Mouse (Mus musculus) forebrain, embryonic 14.5 days (tissue): Measurements from ENCODE around the gene Wdr74. TPM values are rescaled to one million over a fixed set of nuclear protein-coding genes. Genes with fewer than 3 reads are reported as not detected.
A peak's percentile ranks its signal among the peaks of the same experiment; 100 is the strongest.

ENCODE experiments used
- ATAC-seq: fragments of 200-750 bp; cut with Nextera tagmentation; 2 replicates; pipeline ENCODE4 v1.8.0; 2017; ENCODE audit warnings: mild to moderate bottlenecking, moderate library complexity
- DNase-seq: peaks from one replicate; pipeline ENCODE4 v3.0.0-alpha.2; 2015; ENCODE audit warnings: low spot score
- H3K27ac ChIP-seq: fragments of 300-500 bp; sonication (generic); 2 replicates; pipeline ENCODE4 v1.5.1; 2014; ENCODE audit warnings: low read depth, mild to moderate bottlenecking, control low read depth, low read length, moderate library complexity
- H3K27me3 ChIP-seq: fragments of 300-500 bp; sonication (generic); replicated peaks from 2 replicates; pipeline ENCODE4 v1.6.1; 2014; ENCODE audit warnings: low read length, control low read depth, mixed read lengths; ENCODE audit not compliant: control insufficient read depth, insufficient read depth
- H3K36me3 ChIP-seq: fragments of 300-500 bp; sonication (generic); 2 replicates; pipeline ENCODE4 v1.6.1; 2014; ENCODE audit warnings: low read length, control low read depth; ENCODE audit not compliant: control insufficient read depth, insufficient read depth
- H3K4me1 ChIP-seq: fragments of 300-500 bp; sonication (generic); 2 replicates; pipeline ENCODE4 v1.6.1; 2014; ENCODE audit warnings: antibody characterized with exemption, low read length, control low read depth; ENCODE audit not compliant: control insufficient read depth, insufficient read depth
- H3K4me2 ChIP-seq: fragments of 300-500 bp; sonication (generic); 2 replicates; pipeline ENCODE4 v1.6.1; 2014; ENCODE audit warnings: mild to moderate bottlenecking, control low read depth, low read length
- H3K4me3 ChIP-seq: fragments of 300-500 bp; sonication (generic); 2 replicates; pipeline ENCODE4 v1.5.1; 2014; ENCODE audit warnings: low read depth, low read length, control low read depth
- H3K9ac ChIP-seq: fragments of 300-500 bp; sonication (generic); 2 replicates; pipeline ENCODE4 v1.6.1; 2014; ENCODE audit warnings: mild to moderate bottlenecking, low read length, control low read depth, moderate library complexity
- H3K9me3 ChIP-seq: fragments of 300-500 bp; sonication (generic); replicated peaks from 2 replicates; pipeline ENCODE4 v1.6.1; 2016; ENCODE audit warnings: low read length, control low read depth, mixed read lengths; ENCODE audit not compliant: control insufficient read depth
- WGBS: fragments of 180-500 bp; shearing (Covaris S2); extraction: QIAGEN DNeasy Blood & Tissue Kit; methylation state at CpG from one replicate; pipeline ENCODE4 v1.1.7; 2014; 5-methylcytosine and 5-hydroxymethylcytosine counted together
- polyA plus RNA-seq: library from polyadenylated mRNA; unstranded; fragments of >200 nt; fragmentation: Nextera tagmentation; extraction: Ambion mirVana; gene quantifications from 2 replicates; pipeline ENCODE4 v1.2.1, GENCODE M21; 2014

Wdr74 gene
- polyA plus RNA-seq, 1 experiment from 2014 or later, result 111 TPM

DNA sequence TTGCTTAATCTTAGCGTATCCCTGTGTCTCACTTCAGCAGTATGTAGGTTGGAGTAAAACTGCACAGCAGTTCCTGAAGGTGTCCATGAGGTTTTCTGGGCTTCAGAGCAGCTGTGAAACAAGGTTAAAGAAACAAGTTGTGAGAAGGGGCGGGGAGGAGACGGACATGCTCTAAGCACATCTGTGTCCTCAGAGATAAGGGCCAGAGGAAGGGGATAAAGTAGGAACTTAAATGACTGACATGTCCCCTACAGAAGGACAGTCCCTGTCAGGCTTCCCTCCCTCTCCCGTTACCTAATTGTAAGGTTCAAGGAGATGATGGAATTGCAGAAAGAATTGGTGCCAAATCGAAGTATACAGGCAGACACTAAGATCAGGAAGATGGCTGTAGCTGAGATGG lies 37.4 kb downstream of the Wdr74 start:
- no peak overlapping the region for H3K4me2 ChIP-seq
- no peak overlapping the region for H3K9ac ChIP-seq
- 87% methylated on average over 5 of the region's 5 CpGs for WGBS
- ATAC-seq (no peak), DNase-seq (no peak)
- H3K36me3 ChIP-seq, result peaks cover 60% of the 10 kb centered on the region
- no peak overlapping the region for H3K4me3 ChIP-seq
- H3K4me1 ChIP-seq, result peaks cover 24% of the 10 kb centered on the region
- H3K27ac ChIP-seq, result no peak overlapping the region
- H3K9me3 ChIP-seq, result no peaks in the 10 kb centered on the region
- no peaks in the 10 kb centered on the region for H3K27me3 ChIP-seq

DNA sequence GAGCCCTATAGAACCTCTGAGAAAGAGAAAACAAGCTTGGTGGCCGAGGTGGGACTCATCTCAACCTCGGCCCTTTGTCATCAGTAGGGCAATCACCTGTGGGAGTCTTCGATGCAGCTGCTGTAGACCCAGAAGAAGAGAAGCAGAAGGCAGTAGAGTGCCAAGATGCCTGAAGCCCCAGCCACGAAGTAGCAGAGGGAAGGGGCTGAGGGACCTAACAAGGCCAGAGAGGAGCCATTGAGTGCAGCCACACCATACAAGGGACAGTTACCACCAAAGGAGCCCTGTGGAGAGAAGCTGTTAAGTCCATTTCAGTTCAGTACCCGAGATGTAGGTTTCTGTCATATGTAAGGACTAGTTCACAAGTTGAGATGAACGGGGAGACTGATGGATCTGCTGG lies 37.8 kb downstream of the Wdr74 start:
- peak overlapping the region; percentile 100 for H3K4me2 ChIP-seq
- H3K9ac ChIP-seq, result no peak overlapping the region; the same call in 1 of the 2 replicates
- H3K36me3 ChIP-seq, result peaks cover 60% of the 10 kb centered on the region
- DNase-seq, result no peak
- H3K4me1 ChIP-seq, result peaks cover 24% of the 10 kb centered on the region
- no peak for ATAC-seq
- H3K4me3 ChIP-seq, result peak overlapping the region; percentile 71
- H3K27ac ChIP-seq, result no peak overlapping the region
- no peaks in the 10 kb centered on the region for H3K27me3 ChIP-seq
- 63% methylated on average over 6 of the region's 6 CpGs for WGBS
- H3K9me3 ChIP-seq, result no peaks in the 10 kb centered on the region

DNA sequence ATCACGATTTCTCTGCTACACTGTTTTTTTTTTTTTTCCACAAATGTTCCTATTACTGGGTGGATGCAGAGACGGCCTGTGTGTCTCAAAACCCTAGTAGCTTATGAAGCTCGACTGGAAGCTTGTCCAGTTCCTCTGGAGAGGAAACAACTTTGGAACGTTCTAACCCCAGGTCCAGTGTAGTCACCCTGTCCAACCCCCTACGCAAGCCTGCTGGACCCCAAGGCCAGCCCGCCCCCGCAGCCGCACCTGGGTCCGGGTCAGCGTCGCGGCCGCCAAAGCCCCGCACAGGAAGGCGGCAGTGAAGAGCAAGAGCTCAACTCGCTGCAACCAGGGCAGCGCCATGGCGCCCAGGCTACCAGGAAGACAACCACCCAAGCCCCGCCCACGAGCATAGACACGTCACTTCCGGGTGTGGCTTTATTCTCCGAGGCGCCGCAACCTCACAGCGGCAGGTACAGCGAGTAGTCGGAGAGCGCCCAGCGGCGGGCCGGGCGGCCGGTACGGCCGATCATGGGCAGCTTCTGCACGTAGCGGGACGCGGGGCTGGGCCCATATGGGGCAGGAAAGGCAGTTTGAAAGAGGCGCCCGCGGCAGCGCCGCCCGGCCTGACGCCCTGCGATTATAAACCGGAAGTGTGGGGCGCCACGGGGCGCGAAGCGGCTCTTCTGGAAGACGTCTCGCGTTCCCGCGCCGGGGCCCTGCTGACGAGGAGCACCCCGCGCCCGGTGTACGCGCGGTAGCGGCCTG lies 38.6 kb downstream of the Wdr74 start, which contains the start of gene Tmem179b:
TSS of gene Tmem179b (minus strand) at position 382 of the 750 bp plus-strand sequence.
- ATAC-seq, result peak; percentile 96
- H3K9ac ChIP-seq, result peak within 1 kb of the TSS; percentile 94

DNA sequence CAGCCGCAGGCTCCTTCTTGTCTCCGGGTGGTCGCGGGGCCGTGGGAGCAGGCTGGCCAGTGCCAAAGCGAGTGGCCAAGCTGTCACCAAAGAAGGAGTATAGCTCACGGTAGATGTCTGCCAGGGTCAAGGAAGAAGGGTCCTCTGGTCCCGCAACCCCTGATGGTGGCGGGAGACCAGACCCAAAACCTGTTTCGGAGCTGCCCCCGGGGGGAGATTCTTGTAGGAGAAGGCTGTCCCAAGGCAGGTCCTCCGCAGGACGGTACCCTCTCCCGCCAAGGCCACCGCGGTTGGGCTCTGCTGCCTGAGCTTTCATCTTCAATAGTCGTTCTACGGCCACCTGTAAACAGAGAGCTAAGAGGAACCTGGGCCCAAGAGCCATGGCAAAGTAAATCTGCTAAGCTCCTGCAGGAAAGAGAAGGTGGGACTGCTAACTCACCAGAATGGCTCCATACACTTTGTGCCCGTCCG lies 39.4 kb downstream of the Wdr74 start:
- H3K36me3 ChIP-seq, result peaks cover 49% of the 10 kb centered on the region
- H3K4me1 ChIP-seq, result peaks cover 24% of the 10 kb centered on the region
- H3K9ac ChIP-seq, result peak overlapping the region; percentile 94
- ATAC-seq, result no peak
- peak overlapping the region; percentile 100 for H3K4me2 ChIP-seq
- WGBS, result 6% methylated on average over 20 of the region's 20 CpGs
- no peak for DNase-seq
- no peaks in the 10 kb centered on the region for H3K27me3 ChIP-seq
- peak overlapping the region; percentile 71 for H3K4me3 ChIP-seq
- peak overlapping the region; percentile 99 for H3K27ac ChIP-seq
- H3K9me3 ChIP-seq, result no peaks in the 10 kb centered on the region

More for the DNA sequence above, 38.6 kb downstream of the Wdr74 start, which contains the start of gene Tmem179b:
- DNase-seq, result peak; percentile 97
- no peaks in the 10 kb centered on the region for H3K27me3 ChIP-seq
- peak within 1 kb of the TSS; percentile 71 for H3K4me3 ChIP-seq
- peak within 1 kb of the TSS; percentile 99 for H3K27ac ChIP-seq
- peaks cover 24% of the 10 kb centered on the region for H3K4me1 ChIP-seq
- peaks cover 56% of the 10 kb centered on the region for H3K36me3 ChIP-seq
- H3K4me2 ChIP-seq, result peak within 1 kb of the TSS; percentile 100
- no peaks in the 10 kb centered on the region for H3K9me3 ChIP-seq
- WGBS, result under 1% methylated on average over 67 of the region's 68 CpGs

DNA sequence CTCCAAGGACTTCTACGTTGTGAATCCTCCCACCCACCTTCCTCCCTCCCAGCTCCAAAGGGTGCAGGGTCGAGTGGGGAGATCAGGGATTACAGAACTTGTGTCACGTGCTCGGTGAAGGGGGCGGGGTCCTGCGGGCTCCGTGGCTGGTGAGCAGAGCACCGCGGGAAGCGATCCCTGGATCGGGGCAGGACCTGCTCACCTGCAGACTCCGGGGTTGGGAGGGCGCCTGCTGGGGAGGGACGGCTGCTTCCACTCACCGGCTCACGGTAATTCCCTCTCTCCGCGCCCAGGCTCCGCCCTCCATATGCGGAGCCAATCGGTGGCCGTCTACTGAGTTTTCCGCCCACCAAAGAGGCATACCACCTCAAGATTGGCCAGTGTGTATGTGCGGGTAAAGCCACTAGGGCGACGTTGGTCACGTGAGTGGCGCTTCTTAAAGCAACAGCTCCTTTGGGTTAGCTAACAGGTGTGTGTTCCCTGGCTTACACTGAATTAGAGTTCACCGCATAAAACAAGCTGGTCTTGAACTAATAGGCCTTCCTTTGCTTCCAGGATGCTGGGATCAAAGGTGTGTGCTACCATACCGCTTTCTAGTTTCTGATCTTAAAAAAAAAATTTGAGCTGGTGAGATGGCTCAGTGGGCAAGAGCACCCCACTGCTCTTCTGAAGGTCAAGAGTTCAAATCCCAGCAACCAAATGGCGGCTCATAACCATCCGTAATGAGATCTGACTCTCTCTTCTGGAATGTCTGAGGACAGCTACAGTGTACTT lies 50.6 kb downstream of the Wdr74 start, which contains the start of gene Taf6l:
TSS of gene Taf6l (minus strand) at position 410 of the 774 bp plus-strand sequence.
- peak within 1 kb of the TSS; percentile 71 for H3K9ac ChIP-seq
- H3K36me3 ChIP-seq, result peaks cover 25% of the 10 kb centered on the region
- under 1% methylated on average over 32 of the region's 32 CpGs for WGBS
- H3K4me3 ChIP-seq, result peak within 1 kb of the TSS; percentile 50
- no peaks in the 10 kb centered on the region for H3K9me3 ChIP-seq
- peak within 1 kb of the TSS; percentile 72 for H3K27ac ChIP-seq
- H3K27me3 ChIP-seq, result no peaks in the 10 kb centered on the region
- DNase-seq (peak; percentile 98), ATAC-seq (peak; percentile 100)
- H3K4me1 ChIP-seq, result no peaks in the 10 kb centered on the region
- H3K4me2 ChIP-seq, result peak within 1 kb of the TSS; percentile 69

DNA sequence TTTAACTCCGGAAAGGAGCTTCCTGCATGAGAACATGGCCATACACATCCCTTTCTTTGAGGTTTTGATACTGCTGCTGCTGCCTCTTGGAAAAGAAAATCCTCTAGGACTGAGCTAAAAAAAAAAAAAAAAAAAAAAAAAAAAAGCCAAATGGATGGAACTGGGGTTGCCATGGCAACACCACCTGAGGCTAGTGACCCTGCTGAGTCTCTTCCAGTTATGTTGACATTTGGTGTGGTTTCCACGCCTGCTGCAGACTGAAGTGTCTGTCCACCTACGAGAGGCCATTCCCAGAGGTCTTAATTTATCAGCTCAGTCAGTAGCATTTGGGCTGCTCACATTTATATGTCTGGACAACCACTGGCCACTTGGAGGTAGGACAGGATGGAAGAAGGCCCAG lies 52.9 kb downstream of the Wdr74 start:
- ATAC-seq (no peak), DNase-seq (peak; percentile 25)
- H3K27ac ChIP-seq, result no peak overlapping the region
- H3K9ac ChIP-seq, result no peak overlapping the region
- no peak overlapping the region for H3K4me2 ChIP-seq
- WGBS, result 19% methylated on average over 3 of the region's 3 CpGs
- no peak overlapping the region for H3K4me3 ChIP-seq
- no peaks in the 10 kb centered on the region for H3K27me3 ChIP-seq
- H3K4me1 ChIP-seq, result no peaks in the 10 kb centered on the region
- no peaks in the 10 kb centered on the region for H3K9me3 ChIP-seq
- peaks cover 15% of the 10 kb centered on the region for H3K36me3 ChIP-seq

DNA sequence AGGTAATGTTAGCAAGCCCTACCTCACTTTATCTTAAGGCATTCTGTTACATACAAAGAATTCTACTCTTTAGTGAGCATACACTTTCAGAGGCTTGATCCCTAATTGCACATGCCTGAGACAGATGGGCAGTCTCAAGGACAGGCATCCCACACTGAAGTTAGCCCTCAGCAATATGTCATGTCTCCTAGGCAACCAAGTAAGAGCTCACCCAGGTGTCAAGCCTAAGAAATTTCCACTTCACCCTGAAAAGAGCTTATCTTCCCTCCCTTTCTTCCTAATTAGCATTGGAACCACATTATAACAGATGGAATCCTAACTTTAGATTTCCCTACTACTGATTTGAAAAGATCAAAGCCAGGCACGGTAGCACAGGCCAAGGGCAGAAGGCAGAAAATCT lies 53.5 kb downstream of the Wdr74 start:
- Histone ChIP-seq H3K4me2 (no peak overlapping the region), H3K27me3 (no peaks in the 10 kb centered on the region), H3K36me3 (peaks cover 19% of the 10 kb centered on the region), H3K4me1 (no peaks in the 10 kb centered on the region), H3K27ac (peak overlapping the region; percentile 33; the same call in 1 of the 2 replicates), H3K4me3 (no peak overlapping the region), H3K9me3 (no peaks in the 10 kb centered on the region), H3K9ac (no peak overlapping the region)
- ATAC-seq, result no peak
- 37% methylated on average over 1 of the region's 1 CpGs for WGBS
- DNase-seq, result no peak

DNA sequence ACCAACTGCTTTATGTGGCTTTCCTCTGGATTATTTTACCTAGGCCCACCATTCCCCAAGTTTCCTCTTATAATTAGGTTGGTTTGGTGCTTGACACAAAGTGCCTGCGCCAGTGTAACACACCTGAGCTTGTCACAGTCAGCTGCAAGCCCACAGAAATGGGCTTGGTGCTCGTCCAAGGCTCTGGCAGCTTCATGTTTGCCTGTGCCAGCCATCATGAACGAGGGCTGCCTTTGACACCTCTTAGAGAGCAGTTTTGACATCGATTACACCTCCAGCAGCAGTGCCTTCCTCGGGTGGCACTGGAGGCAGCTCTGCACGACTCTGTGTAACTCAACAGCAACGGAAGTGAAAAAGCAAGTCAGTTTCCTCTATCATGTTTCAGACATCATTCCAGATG lies 54.5 kb downstream of the Wdr74 start:
- H3K4me1 ChIP-seq, result no peaks in the 10 kb centered on the region
- H3K9ac ChIP-seq, result no peak overlapping the region
- peaks cover 27% of the 10 kb centered on the region for H3K36me3 ChIP-seq
- DNase-seq (no peak), ATAC-seq (no peak)
- H3K9me3 ChIP-seq, result no peaks in the 10 kb centered on the region
- no peaks in the 10 kb centered on the region for H3K27me3 ChIP-seq
- H3K4me2 ChIP-seq, result no peak overlapping the region
- 72% methylated on average over 7 of the region's 7 CpGs for WGBS
- H3K4me3 ChIP-seq, result no peak overlapping the region
- no peak overlapping the region for H3K27ac ChIP-seq
